Mouse (Mus musculus) heart, embryonic 15.5 days (tissue): ENCODE data around the gene Zfp184. TPM values are rescaled to one million over a fixed set of nuclear protein-coding genes. Genes with fewer than 3 reads are reported as not detected.

Source experiments
- ATAC-seq: fragments of 200-750 bp; cut with Nextera tagmentation; replicated peaks from 2 replicates; pipeline ENCODE4 v1.8.0; 2017; ENCODE audit warnings: low read depth, moderate TSS enrichment; ENCODE audit not compliant: insufficient number of reproducible peaks, insufficient read depth, low FRiP score
- H3K27ac ChIP-seq: fragments of 300-500 bp; sonication (generic); 2 replicates; pipeline ENCODE4 v1.5.1; 2015; ENCODE audit warnings: mild to moderate bottlenecking, inconsistent platforms
- H3K27me3 ChIP-seq: fragments of 300-500 bp; sonication (generic); 2 replicates; pipeline ENCODE4 v1.6.1; 2015; ENCODE audit warnings: inconsistent platforms
- H3K36me3 ChIP-seq: fragments of 300-500 bp; sonication (generic); 2 replicates; pipeline ENCODE4 v1.6.1; 2015; ENCODE audit warnings: mild to moderate bottlenecking, inconsistent platforms
- H3K4me1 ChIP-seq: fragments of 300-500 bp; sonication (generic); replicated peaks from 2 replicates; pipeline ENCODE4 v1.6.1; 2015; ENCODE audit warnings: inconsistent platforms
- H3K4me2 ChIP-seq: fragments of 300-500 bp; sonication (generic); 2 replicates; pipeline ENCODE4 v1.6.1; 2015; ENCODE audit warnings: inconsistent platforms, mild to moderate bottlenecking, moderate library complexity
- H3K4me3 ChIP-seq: fragments of 300-500 bp; sonication (generic); 2 replicates; pipeline ENCODE4 v1.5.1; 2015; ENCODE audit warnings: mild to moderate bottlenecking, inconsistent platforms
- H3K9ac ChIP-seq: fragments of 300-500 bp; sonication (generic); 2 replicates; pipeline ENCODE4 v1.6.1; 2015; ENCODE audit warnings: mild to moderate bottlenecking, inconsistent platforms
- H3K9me3 ChIP-seq: fragments of 300-500 bp; sonication (generic); replicated peaks from 2 replicates; pipeline ENCODE4 v1.6.1; 2016; ENCODE audit warnings: inconsistent platforms
- WGBS: fragments of 180-500 bp; shearing (Covaris S2); methylation state at CpG from one replicate; pipeline ENCODE4 v1.1.7; 2015; ENCODE audit warnings: mixed read lengths; 5-methylcytosine and 5-hydroxymethylcytosine counted together
- polyA plus RNA-seq: library from polyadenylated mRNA; unstranded; fragments of >200 nt; fragmentation: Nextera tagmentation; extraction: Ambion mirVana; gene quantifications from 2 replicates; pipeline ENCODE4 v1.2.1, GENCODE M21; 2015

Gene Zfp184
- polyA plus RNA-seq, 1 experiment from 2014 or later = 3.8 TPM

DNA sequence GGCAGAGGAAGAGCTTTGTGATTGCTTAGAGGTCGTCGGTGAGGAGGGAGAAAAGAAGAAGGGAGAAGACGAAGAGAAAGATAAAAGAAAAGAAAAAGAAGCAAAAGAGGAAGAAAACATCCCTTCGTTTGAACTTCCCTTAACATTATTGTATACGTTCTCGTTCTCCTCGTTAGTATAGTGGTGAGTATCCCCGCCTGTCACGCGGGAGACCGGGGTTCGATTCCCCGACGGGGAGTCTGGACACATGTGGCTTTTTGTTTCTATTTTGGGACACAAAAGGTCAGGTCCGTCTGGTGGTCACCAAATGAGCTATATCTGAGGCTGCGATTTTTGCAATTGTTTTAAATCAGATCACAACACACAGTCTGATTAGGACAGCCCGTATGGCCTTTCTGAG lies 33.7 kb upstream of the Zfp184 start:
- no peaks in the 10 kb centered on the region for H3K9me3 ChIP-seq
- peak overlapping the region; percentile 21 for H3K4me3 ChIP-seq
- peak overlapping the region; percentile 40 for H3K4me2 ChIP-seq
- peaks cover 9% of the 10 kb centered on the region for H3K4me1 ChIP-seq
- ATAC-seq = no peak
- H3K9ac ChIP-seq = no peak overlapping the region
- 0 out of 2 replicates have a peak, but pooled peaks cover 2% of the 10 kb centered on the region for H3K27me3 ChIP-seq
- 7% methylated on average over 17 of the region's 17 CpGs for WGBS
- H3K36me3 ChIP-seq = no peaks in the 10 kb centered on the region
- no peak overlapping the region for H3K27ac ChIP-seq

DNA sequence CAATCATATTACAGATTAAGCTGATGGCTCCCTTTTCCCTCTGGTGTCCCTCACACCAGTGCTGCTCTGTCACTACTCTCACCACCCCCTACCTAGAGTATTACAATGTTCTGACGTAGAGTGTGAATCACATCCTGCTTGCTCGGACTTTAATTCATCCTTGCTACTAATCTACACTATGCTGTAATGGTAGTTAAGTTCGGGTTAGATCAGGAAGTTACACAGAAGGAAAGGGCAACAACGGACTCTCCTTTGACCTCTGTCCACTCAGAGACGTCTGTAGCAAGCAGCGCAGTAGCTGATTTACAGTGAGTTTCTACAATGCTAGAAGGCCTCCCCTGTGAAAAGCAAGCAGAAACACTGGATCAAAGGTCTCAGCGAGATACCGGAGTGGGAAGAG lies 31.0 kb upstream of the Zfp184 start:
- Histone ChIP-seq H3K27ac (no peak overlapping the region), H3K4me1 (peaks cover 9% of the 10 kb centered on the region), H3K4me3 (peak overlapping the region; percentile 36; the same call in 1 of the 2 replicates), H3K9ac (0 out of 2 replicates have a peak overlapping the region, but pooled peaks have one; percentile 4), H3K4me2 (peak overlapping the region; percentile 51), H3K27me3 (0 out of 2 replicates have a peak, but pooled peaks cover 7% of the 10 kb centered on the region), H3K9me3 (no peaks in the 10 kb centered on the region), H3K36me3 (no peaks in the 10 kb centered on the region)
- 17% methylated on average over 8 of the region's 8 CpGs for WGBS
- ATAC-seq = no peak

DNA sequence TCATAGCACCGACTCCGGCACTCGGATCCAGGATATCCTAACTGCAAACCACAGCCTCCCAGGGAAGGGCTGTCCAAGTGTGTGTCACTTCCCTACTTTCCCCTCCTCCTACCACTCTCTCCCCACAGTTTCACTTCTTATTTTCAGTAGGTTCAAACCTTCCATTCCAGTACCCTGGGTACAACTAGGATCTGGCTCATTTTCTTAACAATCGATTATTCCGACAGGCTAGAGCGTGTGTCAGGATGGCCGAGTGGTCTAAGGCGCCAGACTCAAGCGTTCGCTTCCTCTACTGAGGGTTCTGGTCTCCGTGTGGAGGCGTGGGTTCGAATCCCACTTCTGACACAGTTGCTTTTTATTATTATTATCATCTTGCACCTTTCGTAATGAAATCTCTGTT lies 30.3 kb upstream of the Zfp184 start:
- Histone ChIP-seq H3K4me3 (peak overlapping the region; percentile 36), H3K9me3 (no peaks in the 10 kb centered on the region), H3K36me3 (no peaks in the 10 kb centered on the region), H3K4me2 (peak overlapping the region; percentile 51), H3K9ac (0 out of 2 replicates have a peak overlapping the region, but pooled peaks have one; percentile 4), H3K27ac (no peak overlapping the region), H3K4me1 (peaks cover 9% of the 10 kb centered on the region), H3K27me3 (0 out of 2 replicates have a peak, but pooled peaks cover 7% of the 10 kb centered on the region)
- 0 out of 2 replicates have a peak, but pooled peaks have one; percentile 23 for ATAC-seq
- 8% methylated on average over 14 of the region's 14 CpGs for WGBS

DNA sequence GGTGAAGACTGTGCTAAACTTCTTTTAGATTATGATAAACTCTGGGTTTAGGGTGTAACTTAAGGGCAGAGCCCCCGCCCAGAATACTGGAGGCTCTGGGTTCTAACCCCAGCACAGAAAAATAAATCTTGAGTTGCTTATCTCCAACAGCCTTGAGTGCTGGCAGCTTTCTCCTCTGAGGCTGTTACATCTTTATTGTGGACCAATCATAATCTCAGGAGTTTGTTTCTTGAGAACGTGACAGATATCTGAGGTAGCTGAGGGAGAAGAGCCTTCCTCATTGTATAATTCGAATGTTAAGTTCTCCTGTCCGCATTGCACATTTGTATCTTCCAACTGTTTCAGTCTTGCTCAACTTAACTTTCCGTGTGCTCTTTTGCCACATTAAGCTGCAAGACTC lies 29.4 kb upstream of the Zfp184 start:
- H3K4me3 ChIP-seq = no peak overlapping the region
- no peak overlapping the region for H3K4me2 ChIP-seq
- H3K36me3 ChIP-seq = no peaks in the 10 kb centered on the region

DNA sequence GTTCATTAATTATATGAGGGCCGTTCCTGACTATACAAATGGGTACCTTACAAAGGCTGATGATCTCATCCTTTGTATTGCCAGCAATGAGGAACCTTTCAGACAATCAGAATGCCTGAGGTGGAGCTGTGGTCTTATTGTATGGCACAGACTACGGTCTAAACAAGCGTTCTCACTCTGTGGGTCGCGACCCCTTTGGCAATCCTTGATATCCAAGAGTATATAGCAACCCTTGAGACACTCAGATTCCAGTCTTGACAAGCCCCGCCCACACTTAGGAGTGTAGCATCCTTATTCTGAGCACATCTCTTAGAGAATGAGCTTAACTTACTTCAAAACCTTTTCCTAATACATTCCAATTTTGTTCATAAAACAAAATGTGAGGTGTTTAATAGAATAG lies 28.8 kb upstream of the Zfp184 start:
- no peaks in the 10 kb centered on the region for H3K36me3 ChIP-seq
- H3K4me1 ChIP-seq = peaks cover 9% of the 10 kb centered on the region
- H3K27me3 ChIP-seq = 0 out of 2 replicates have a peak, but pooled peaks cover 7% of the 10 kb centered on the region
- H3K9ac ChIP-seq = no peak overlapping the region
- no peak overlapping the region for H3K27ac ChIP-seq
- H3K4me3 ChIP-seq = no peak overlapping the region
- ATAC-seq = no peak
- no peak overlapping the region for H3K4me2 ChIP-seq
- 48% methylated on average over 6 of the region's 6 CpGs for WGBS
- H3K9me3 ChIP-seq = no peaks in the 10 kb centered on the region

More for the DNA sequence above, 29.4 kb upstream of the Zfp184 start:
- no peak for ATAC-seq
- Histone ChIP-seq H3K27me3 (0 out of 2 replicates have a peak, but pooled peaks cover 7% of the 10 kb centered on the region), H3K9ac (no peak overlapping the region), H3K9me3 (no peaks in the 10 kb centered on the region), H3K27ac (no peak overlapping the region), H3K4me1 (peaks cover 9% of the 10 kb centered on the region)
- WGBS = 52% methylated on average over 5 of the region's 5 CpGs

DNA sequence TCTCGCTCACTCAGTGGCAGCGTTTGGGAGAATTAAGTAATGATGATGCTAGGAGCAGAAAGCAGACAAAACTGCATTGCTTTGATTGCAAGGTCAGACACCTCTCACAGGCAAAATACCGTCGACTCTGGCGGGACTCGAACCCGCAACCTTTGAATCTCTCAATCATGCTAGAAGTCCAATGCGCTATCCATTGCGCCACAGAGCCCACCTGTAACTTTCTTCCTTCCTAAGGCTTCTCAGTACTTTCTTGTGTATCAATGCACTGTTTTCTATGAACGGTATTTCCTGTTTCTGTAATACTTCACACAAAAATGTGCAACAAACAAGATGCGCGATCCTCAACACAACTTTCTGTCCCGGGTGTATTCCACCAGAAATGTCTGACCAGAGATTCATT lies 27.9 kb upstream of the Zfp184 start:
- peak overlapping the region; percentile 58 for H3K4me3 ChIP-seq
- H3K36me3 ChIP-seq = no peaks in the 10 kb centered on the region
- no peak for ATAC-seq
- no peak overlapping the region for H3K27ac ChIP-seq
- peak overlapping the region; percentile 77 for H3K4me2 ChIP-seq
- no peaks in the 10 kb centered on the region for H3K9me3 ChIP-seq
- WGBS = 11% methylated on average over 13 of the region's 13 CpGs
- H3K4me1 ChIP-seq = peaks cover 9% of the 10 kb centered on the region
- 0 out of 2 replicates have a peak, but pooled peaks cover 7% of the 10 kb centered on the region for H3K27me3 ChIP-seq
- H3K9ac ChIP-seq = no peak overlapping the region

DNA sequence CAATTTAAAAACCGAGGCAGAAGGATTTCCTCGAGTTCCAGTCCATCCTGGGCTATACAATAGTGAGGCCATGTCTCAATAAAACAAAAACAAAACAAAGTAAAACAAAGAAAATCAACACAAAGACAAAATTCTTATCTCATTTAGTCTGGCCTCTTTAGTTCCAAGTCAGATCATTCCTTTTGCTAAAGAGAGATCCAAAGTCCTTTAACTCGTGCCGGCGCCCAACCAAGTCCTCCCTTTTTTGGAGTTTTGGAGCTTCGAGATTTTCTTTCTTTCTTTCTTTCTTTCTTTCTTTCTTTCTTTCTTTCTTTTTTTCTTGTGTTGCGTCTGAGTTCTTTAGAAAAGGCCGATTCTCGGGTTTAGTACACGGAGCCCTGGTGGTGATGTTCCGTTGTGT lies 27.4 kb upstream of the Zfp184 start:
- no peak for ATAC-seq
- H3K27ac ChIP-seq = no peak overlapping the region

DNA sequence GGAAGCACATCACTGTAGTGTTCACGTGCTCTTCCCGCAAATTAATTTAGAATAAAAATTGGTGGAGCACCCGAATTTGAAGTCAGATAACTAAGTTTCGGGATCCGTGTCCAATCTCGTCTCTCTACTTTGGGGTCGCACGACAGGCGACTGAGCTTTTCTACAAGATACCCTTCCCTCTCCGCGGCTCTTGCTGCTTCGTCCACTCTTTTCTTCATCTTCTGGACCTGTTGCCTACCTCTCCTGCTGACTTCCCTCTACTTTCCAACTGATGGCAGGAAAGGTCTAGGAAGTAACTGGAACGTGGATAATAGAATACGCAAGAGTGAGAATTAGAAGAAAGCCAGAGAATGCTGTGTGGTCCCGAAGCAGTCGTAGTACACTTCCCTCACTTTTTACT lies 26.9 kb upstream of the Zfp184 start:
- Histone ChIP-seq H3K4me2 (peak overlapping the region; percentile 77), H3K27me3 (0 out of 2 replicates have a peak, but pooled peaks cover 7% of the 10 kb centered on the region), H3K9ac (0 out of 2 replicates have a peak overlapping the region, but pooled peaks have one; percentile 14), H3K4me1 (peaks cover 9% of the 10 kb centered on the region), H3K9me3 (no peaks in the 10 kb centered on the region), H3K36me3 (no peaks in the 10 kb centered on the region), H3K27ac (no peak overlapping the region), H3K4me3 (peak overlapping the region; percentile 58)
- 1% methylated on average over 16 of the region's 16 CpGs for WGBS
- ATAC-seq = no peak

More for the DNA sequence above, 27.4 kb upstream of the Zfp184 start:
- H3K4me3 ChIP-seq = peak overlapping the region; percentile 58
- no peak overlapping the region for H3K9ac ChIP-seq
- no peaks in the 10 kb centered on the region for H3K9me3 ChIP-seq
- H3K4me2 ChIP-seq = peak overlapping the region; percentile 77
- WGBS = 3% methylated on average over 11 of the region's 11 CpGs
- 0 out of 2 replicates have a peak, but pooled peaks cover 7% of the 10 kb centered on the region for H3K27me3 ChIP-seq
- H3K36me3 ChIP-seq = no peaks in the 10 kb centered on the region
- H3K4me1 ChIP-seq = peaks cover 9% of the 10 kb centered on the region

DNA sequence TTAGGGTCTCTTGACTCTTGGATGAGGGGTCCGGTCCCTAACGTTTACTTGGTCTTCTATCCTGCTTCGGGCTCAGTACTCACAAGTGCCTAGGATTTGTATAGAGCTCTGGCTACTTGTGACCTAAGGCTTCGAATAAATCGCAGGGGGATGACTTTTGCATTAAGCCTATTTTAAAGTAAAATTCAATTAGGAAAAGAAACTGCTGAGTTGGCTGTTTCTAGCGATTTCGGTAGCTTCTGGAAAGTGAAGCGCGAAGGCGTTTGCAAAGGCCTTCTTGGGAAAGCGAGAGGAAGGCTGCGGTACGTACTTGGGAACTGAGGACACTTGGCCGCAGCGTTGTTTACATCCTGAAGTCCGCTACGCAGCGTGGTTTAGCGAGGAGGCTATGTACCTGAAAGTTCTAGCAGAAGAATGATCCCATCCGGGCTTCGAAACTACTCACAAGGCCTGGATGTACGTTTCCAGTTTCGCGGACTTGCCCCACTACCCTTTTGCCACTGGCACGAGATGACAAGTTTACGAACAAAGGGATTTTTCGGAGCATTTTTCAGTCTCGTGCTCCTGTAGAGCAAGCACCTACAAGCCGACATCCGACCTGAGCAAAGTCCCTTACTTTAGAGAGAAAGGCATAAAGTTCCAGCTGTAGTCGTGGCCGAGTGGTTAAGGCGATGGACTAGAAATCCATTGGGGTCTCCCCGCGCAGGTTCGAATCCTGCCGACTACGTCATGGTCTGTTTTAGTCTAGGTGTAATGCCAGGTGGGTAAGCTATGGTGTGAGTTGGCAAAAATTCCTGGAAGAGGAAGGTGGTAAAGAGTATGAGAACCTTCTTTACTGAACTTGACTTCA lies 26.1 kb upstream of the Zfp184 start:
- Histone ChIP-seq H3K9me3 (no peaks in the 10 kb centered on the region), H3K27me3 (0 out of 2 replicates have a peak, but pooled peaks cover 7% of the 10 kb centered on the region), H3K27ac (no peak overlapping the region), H3K4me1 (peaks cover 9% of the 10 kb centered on the region), H3K36me3 (no peaks in the 10 kb centered on the region), H3K4me2 (peak overlapping the region; percentile 77), H3K9ac (peak overlapping the region; percentile 52), H3K4me3 (peak overlapping the region; percentile 58)
- peak; percentile 75; the same call in 1 of the 2 replicates for ATAC-seq
- 1% methylated on average over 38 of the region's 38 CpGs for WGBS

DNA sequence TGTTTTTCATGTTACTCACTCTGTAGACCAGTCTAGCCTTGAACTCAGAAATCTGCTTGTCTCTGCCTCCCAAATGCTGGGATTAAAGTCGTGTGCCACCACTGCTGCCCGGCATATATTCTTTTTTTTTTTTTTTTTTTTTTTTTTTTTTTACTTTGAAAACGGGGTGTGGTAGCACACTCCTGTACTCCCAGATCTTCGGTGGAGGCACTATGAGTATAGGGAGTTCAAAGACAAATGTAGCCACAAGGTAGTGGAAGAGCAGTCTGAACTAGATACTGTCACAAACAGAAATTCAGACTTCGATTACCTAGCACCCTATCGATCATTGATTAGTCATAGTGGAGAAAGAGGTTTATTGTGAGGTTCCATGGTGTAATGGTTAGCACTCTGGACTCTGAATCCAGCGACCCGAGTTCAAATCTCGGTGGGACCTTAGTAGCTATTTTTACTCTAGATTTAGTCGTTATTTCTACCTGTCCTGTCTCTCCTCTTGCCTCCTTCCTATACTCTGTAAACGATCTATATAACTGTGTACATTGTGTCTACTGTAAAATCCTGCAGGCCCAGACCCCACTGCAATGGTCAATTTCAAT lies 25.0 kb upstream of the Zfp184 start:
- WGBS = 6% methylated on average over 11 of the region's 11 CpGs
- H3K4me1 ChIP-seq = no peaks in the 10 kb centered on the region; the same call in 1 of the 2 replicates
- no peak for ATAC-seq
- H3K4me2 ChIP-seq = peak overlapping the region; percentile 77; the same call in 1 of the 2 replicates
- H3K27ac ChIP-seq = no peak overlapping the region
- H3K27me3 ChIP-seq = 0 out of 2 replicates have a peak, but pooled peaks cover 7% of the 10 kb centered on the region
- no peaks in the 10 kb centered on the region for H3K9me3 ChIP-seq
- H3K36me3 ChIP-seq = no peaks in the 10 kb centered on the region
- no peak overlapping the region for H3K4me3 ChIP-seq
- no peak overlapping the region for H3K9ac ChIP-seq

DNA sequence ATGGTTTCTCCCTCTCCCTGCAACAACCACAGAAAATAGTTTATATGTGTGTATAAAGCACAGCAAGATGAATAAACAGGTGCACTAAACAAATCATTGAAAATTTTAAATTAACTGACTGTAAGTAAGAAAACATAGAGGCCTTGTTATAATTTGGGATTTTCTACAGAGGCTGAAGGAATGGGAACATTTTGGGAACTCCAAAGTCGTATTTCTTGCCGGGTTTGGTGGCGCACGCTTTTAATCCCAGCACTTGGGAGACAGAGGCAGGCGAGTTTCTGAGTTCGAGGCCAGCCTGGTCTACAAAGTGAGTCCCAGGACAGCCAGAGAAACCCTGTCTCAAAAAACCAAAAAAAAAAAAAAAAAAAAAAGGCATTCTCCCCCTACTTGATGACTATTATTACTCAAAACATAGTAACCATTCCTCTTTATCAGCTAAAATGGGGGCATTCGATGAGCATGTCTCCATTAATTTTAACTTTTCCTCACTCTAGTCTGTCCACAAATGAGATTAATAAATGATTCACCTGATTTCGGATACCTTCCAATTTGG lies 24.1 kb upstream of the Zfp184 start:
- Histone ChIP-seq H3K4me3 (no peak overlapping the region), H3K36me3 (no peaks in the 10 kb centered on the region), H3K9me3 (no peaks in the 10 kb centered on the region), H3K4me1 (peaks cover 2% of the 10 kb centered on the region; the same call in 1 of the 2 replicates), H3K4me2 (no peak overlapping the region), H3K27ac (no peak overlapping the region), H3K9ac (no peak overlapping the region), H3K27me3 (0 out of 2 replicates have a peak, but pooled peaks cover 5% of the 10 kb centered on the region)
- WGBS = 34% methylated on average over 8 of the region's 8 CpGs
- ATAC-seq = no peak
